Mouse (Mus musculus): ENCODE results near the gene Mfsd9.
"Not testable (repeated sequence)": the region's sequence is repeated elsewhere in the genome, so short reads cannot be mapped to it uniquely, and the experiment has no call there.

DNA sequence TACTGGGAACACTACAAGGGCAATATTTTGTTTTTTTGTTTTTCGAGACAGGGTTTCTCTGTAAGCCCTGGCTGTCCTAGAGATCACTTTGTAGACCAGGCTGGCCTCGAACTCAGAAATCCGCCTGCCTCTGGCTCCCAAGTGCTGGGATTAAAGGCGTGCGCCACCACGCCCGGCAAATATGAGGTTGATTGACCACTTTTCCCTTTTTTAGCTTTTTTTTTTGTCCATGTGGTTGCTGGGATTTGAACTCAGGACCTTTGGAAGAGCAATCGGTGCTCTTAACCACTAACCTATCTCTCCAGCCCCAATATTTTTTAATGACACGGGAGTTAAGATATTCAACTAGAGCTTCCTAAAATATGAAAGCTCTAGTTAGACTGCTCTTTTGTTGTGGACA lies 52.2 kb downstream of the Mfsd9 start:
- TF ChIP-seq EP300 (IDR thresholded peaks at IDR 0.05; ENCODE audit: insufficient read depth, low read depth, low read length); POLR2A (IDR thresholded peaks at IDR 0.05; ENCODE audit: insufficient read depth, low read length): not testable (repeated sequence)

All from ES-Bruce4 (cell line).